Mouse (Mus musculus): ENCODE data around the gene Rps6ka3. TPM values are rescaled to one million over a fixed set of nuclear protein-coding genes. Genes with fewer than 3 reads are reported as not detected.

Rps6ka3 gene
- polyA plus RNA-seq, 1 experiment from 2014 or later, result 9.9 TPM

DNA sequence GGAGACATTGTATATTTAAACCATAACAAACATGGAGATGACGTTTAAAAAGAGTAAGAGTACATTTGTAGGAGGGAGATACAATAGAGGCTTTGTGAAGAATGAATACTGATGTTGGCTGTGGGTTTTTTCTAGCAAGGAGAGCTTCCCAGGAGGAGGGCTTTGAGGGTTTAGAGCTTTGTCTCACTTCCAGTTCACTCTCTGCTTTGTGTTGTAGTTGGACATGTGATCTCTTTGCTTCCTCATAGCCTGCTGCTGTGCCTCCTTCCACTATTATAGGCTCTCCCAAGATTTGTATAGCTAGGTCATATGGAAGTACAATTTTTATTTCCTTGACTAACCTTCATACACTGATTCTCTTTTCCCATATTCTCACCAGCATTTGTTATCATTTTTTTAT lies 27.2 kb downstream of the Rps6ka3 start:
- Histone ChIP-seq H3K4me3 (ENCODE audit: low read depth, low read length) (no peak overlapping the region), H3K27me3 (ENCODE audit: control insufficient read depth, insufficient read depth, low read length) (no peaks in the 10 kb centered on the region), H3K9ac (replicated peaks; ENCODE audit: low read depth, low read length) (no peak overlapping the region), H3K27ac (ENCODE audit: low read length) (no peak overlapping the region), H3K36me3 (ENCODE audit: control insufficient read depth, insufficient read depth, low read length) (no peaks in the 10 kb centered on the region), H3K4me1 (ENCODE audit: control insufficient read depth, insufficient read depth, low read length) (no peaks in the 10 kb centered on the region), H3K4me2 (replicated peaks; ENCODE audit: low read depth, low read length) (no peak overlapping the region), H3K9me3 (ENCODE audit: control insufficient read depth, low read depth, low read length) (no peaks in the 10 kb centered on the region)
- no peak for ATAC-seq (ENCODE audit: insufficient number of reproducible peaks, insufficient read depth, low FRiP score, low read depth)
- 34% methylated on average over 1 of the region's 1 CpGs for WGBS

DNA sequence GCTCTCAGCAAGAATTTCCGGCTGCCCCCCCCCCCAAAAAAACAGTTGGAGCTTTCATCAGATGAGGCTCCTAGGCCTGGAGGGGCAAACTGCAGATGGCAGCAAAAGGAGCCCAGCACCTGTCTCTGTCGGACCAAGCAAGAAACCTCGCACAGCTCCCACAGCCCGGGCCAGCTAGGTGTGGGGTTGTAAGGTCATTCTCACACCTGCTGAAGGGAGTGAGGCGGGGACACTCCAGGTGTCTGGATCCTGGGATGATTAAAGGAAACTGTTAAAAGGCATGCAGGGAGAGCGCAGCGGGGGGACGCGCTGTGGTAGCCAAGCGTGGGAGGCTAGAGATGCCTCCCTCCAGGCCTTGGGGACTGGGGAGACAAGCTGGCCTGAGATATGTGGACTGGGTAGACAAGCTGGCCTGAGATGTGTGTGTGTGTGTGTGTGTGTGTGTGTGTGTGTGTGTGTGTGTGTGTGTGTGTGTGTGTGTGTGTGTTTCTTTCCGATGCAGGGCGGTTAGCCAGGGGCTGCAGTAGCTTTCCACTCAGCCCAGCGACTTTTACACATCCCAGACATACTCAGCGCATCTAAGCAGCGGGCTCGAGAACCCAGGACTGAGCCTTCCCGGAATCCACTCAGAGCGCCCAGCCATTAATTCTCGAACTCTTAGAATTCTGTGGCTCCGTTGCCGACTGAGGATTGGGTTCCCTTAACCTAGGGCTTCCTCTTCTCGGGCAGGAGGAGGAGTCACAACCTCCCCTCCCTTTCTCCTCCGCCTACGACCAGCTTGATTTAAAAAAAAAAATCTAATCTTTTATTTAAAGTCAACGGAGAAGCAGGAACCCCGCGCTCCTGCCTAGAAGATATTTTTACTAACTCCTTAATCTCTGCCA lies 44.1 kb downstream of the Rps6ka3 start:
- no peak for ATAC-seq (ENCODE audit: insufficient number of reproducible peaks, insufficient read depth, low FRiP score, low read depth)
- Histone ChIP-seq H3K36me3 (ENCODE audit: control insufficient read depth, insufficient read depth, low read length) (no peaks in the 10 kb centered on the region), H3K4me2 (replicated peaks; ENCODE audit: low read depth, low read length) (peak overlapping the region; percentile 45), H3K4me3 (ENCODE audit: low read depth, low read length) (peak overlapping the region; percentile 30), H3K9me3 (ENCODE audit: control insufficient read depth, low read depth, low read length) (no peaks in the 10 kb centered on the region), H3K27ac (ENCODE audit: low read length) (peak overlapping the region; percentile 80), H3K27me3 (ENCODE audit: control insufficient read depth, insufficient read depth, low read length) (no peaks in the 10 kb centered on the region), H3K9ac (replicated peaks; ENCODE audit: low read depth, low read length) (no peak overlapping the region), H3K4me1 (ENCODE audit: control insufficient read depth, insufficient read depth, low read length) (no peaks in the 10 kb centered on the region)
- 33% methylated on average over 26 of the region's 27 CpGs for WGBS

DNA sequence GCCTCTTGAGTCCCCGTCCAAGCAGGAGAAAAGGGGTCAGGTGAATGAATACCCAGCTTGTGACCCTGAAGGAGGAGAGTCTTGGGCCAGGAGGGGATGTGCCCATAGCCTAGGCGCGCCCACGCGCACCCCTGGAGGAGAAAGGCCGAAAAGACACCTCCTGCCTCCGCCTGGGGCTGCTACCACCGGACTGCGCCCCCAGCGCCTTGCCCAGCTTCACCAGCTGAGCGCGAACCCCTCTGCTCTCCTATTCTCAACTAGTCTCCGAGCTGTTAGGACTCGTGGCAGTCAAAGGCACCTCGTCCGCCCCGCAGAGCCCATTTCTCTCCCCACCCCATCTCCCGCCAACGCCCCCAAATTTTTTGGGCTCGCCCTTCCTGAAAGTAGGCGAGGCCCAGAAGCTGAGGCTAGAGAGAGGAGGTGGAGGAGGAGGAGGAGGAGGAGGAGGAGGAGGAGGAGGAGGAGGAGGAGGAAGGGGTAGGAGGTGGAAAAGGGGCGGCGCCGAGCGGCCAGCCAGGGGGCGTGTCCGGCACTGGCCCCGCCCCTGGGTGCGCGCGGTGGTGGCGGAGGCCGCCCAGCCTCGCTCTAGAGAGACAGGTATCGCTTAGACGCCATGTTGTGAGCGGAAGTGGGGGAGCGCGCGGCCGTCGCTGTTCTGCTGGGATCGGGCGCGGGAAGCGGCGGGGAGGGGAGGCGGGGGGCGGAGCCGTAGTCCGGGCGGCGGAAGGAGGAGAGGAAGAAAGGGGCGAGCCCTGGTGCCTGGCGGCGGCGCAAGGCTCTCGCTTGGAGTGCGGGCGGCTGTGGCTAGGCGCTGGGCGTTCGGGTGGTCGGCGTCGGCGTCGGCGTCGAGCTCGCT lies 45.2 kb downstream of the Rps6ka3 start:
- peak overlapping the region; percentile 45 for H3K4me2 ChIP-seq (replicated peaks; ENCODE audit: low read depth, low read length)
- H3K36me3 ChIP-seq (ENCODE audit: control insufficient read depth, insufficient read depth, low read length), result no peaks in the 10 kb centered on the region
- H3K9me3 ChIP-seq (ENCODE audit: control insufficient read depth, low read depth, low read length), result no peaks in the 10 kb centered on the region
- H3K4me1 ChIP-seq (ENCODE audit: control insufficient read depth, insufficient read depth, low read length), result no peaks in the 10 kb centered on the region
- no peaks in the 10 kb centered on the region for H3K27me3 ChIP-seq (ENCODE audit: control insufficient read depth, insufficient read depth, low read length)
- peak; percentile 96 for ATAC-seq (ENCODE audit: insufficient number of reproducible peaks, insufficient read depth, low FRiP score, low read depth)
- peak overlapping the region; percentile 82 for H3K27ac ChIP-seq (ENCODE audit: low read length)
- peak overlapping the region; percentile 57 for H3K9ac ChIP-seq (replicated peaks; ENCODE audit: low read depth, low read length)
- 23% methylated on average over 56 of the region's 71 CpGs for WGBS
- peak overlapping the region; percentile 56 for H3K4me3 ChIP-seq (ENCODE audit: low read depth, low read length)

- H3K36me3 ChIP-seq (ENCODE audit: control insufficient read depth, insufficient read depth, low read length), result no peaks in the 10 kb centered on the region
- no peaks in the 10 kb centered on the region for H3K27me3 ChIP-seq (ENCODE audit: control insufficient read depth, insufficient read depth, low read length)
- H3K4me2 ChIP-seq (replicated peaks; ENCODE audit: low read depth, low read length), result peak overlapping the region; percentile 46
- H3K9ac ChIP-seq (replicated peaks; ENCODE audit: low read depth, low read length), result peak overlapping the region; percentile 57
- no peaks in the 10 kb centered on the region for H3K4me1 ChIP-seq (ENCODE audit: control insufficient read depth, insufficient read depth, low read length)
- 13% methylated on average over 48 of the region's 57 CpGs for WGBS
- peak; percentile 25 for ATAC-seq (ENCODE audit: insufficient number of reproducible peaks, insufficient read depth, low FRiP score, low read depth)
- H3K4me3 ChIP-seq (ENCODE audit: low read depth, low read length), result peak overlapping the region; percentile 56
- H3K27ac ChIP-seq (ENCODE audit: low read length), result peak overlapping the region; percentile 82
- H3K9me3 ChIP-seq (ENCODE audit: control insufficient read depth, low read depth, low read length), result no peaks in the 10 kb centered on the region
Measured at GRCm38 (mm10) chrX:159256040-159256852, 46.1 kb downstream of the Rps6ka3 start.

DNA sequence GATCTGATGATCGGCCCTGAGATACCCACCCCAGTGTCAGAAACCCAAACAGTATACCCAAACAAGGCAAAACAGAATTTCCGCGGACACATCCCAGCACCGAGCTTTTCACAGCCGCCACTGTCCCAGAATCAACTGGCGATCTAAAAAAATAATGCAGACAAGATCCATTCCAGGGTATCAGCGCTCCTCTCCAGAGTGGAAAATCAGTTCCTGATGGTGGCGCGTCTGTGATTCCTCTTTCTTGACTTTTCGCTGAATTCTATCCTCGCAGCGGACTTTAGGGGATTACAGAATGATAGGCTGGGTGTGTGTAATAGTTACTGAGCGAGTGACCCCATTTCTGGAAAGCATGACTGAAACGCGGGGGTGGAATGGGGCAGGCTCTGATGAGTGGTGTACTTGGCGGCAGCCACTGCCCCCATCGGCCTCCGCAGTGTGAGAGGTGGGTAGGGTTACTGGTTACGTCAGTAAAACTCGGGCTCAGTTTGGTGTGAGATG lies 46.9 kb downstream of the Rps6ka3 start:
- peak overlapping the region; percentile 56 for H3K4me3 ChIP-seq (ENCODE audit: low read depth, low read length)
- H3K4me1 ChIP-seq (ENCODE audit: control insufficient read depth, insufficient read depth, low read length), result no peaks in the 10 kb centered on the region
- peak overlapping the region; percentile 57 for H3K9ac ChIP-seq (replicated peaks; ENCODE audit: low read depth, low read length)
- no peaks in the 10 kb centered on the region for H3K36me3 ChIP-seq (ENCODE audit: control insufficient read depth, insufficient read depth, low read length)
- peak overlapping the region; percentile 46 for H3K4me2 ChIP-seq (replicated peaks; ENCODE audit: low read depth, low read length)
- peak overlapping the region; percentile 82; the same call in 1 of the 2 replicates for H3K27ac ChIP-seq (ENCODE audit: low read length)
- no peaks in the 10 kb centered on the region for H3K27me3 ChIP-seq (ENCODE audit: control insufficient read depth, insufficient read depth, low read length)
- no peak for ATAC-seq (ENCODE audit: insufficient number of reproducible peaks, insufficient read depth, low FRiP score, low read depth)
- H3K9me3 ChIP-seq (ENCODE audit: control insufficient read depth, low read depth, low read length), result no peaks in the 10 kb centered on the region
- WGBS, result 11% methylated on average over 20 of the region's 20 CpGs

DNA sequence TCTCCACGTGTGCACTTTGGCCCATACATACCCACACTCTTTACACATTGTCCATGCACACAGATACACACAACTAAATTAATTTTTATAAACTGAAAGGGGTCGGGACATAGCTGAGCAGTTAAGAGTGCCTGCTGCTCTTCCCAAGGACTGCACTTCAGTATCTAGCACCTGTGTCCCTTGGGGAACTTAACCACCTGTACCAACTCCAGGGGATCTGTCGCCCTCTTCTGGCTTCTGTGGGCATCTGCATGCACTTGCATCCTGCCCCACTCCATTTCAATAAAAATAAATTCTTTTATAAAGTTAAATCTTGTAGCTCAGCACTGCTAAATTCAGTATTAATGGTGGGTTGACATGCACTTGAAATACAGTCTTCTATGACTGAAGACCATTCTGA lies 54.6 kb downstream of the Rps6ka3 start:
- H3K4me3 ChIP-seq (ENCODE audit: low read depth, low read length), result no peak overlapping the region
- H3K27ac ChIP-seq (ENCODE audit: low read length), result no peak overlapping the region
- H3K4me1 ChIP-seq (ENCODE audit: control insufficient read depth, insufficient read depth, low read length), result no peaks in the 10 kb centered on the region
- 38% methylated on average over 3 of the region's 3 CpGs for WGBS
- H3K4me2 ChIP-seq (replicated peaks; ENCODE audit: low read depth, low read length), result no peak overlapping the region
- H3K9ac ChIP-seq (replicated peaks; ENCODE audit: low read depth, low read length), result no peak overlapping the region
- ATAC-seq (ENCODE audit: insufficient number of reproducible peaks, insufficient read depth, low FRiP score, low read depth), result no peak
- no peaks in the 10 kb centered on the region for H3K36me3 ChIP-seq (ENCODE audit: control insufficient read depth, insufficient read depth, low read length)
- no peaks in the 10 kb centered on the region for H3K9me3 ChIP-seq (ENCODE audit: control insufficient read depth, low read depth, low read length)
- H3K27me3 ChIP-seq (ENCODE audit: control insufficient read depth, insufficient read depth, low read length), result no peaks in the 10 kb centered on the region

- no peak overlapping the region for H3K9ac ChIP-seq (replicated peaks; ENCODE audit: low read depth, low read length)
- H3K4me2 ChIP-seq (replicated peaks; ENCODE audit: low read depth, low read length), result no peak overlapping the region
- H3K9me3 ChIP-seq (ENCODE audit: control insufficient read depth, low read depth, low read length), result no peaks in the 10 kb centered on the region
- H3K4me1 ChIP-seq (ENCODE audit: control insufficient read depth, insufficient read depth, low read length), result no peaks in the 10 kb centered on the region
- no peak overlapping the region for H3K27ac ChIP-seq (ENCODE audit: low read length)
- H3K36me3 ChIP-seq (ENCODE audit: control insufficient read depth, insufficient read depth, low read length), result no peaks in the 10 kb centered on the region
- no peaks in the 10 kb centered on the region for H3K27me3 ChIP-seq (ENCODE audit: control insufficient read depth, insufficient read depth, low read length)
- H3K4me3 ChIP-seq (ENCODE audit: low read depth, low read length), result no peak overlapping the region
- ATAC-seq (ENCODE audit: insufficient number of reproducible peaks, insufficient read depth, low FRiP score, low read depth), result no peak
Measured at GRCm38 (mm10) chrX:159269072-159269471, 59.0 kb downstream of the Rps6ka3 start.

DNA sequence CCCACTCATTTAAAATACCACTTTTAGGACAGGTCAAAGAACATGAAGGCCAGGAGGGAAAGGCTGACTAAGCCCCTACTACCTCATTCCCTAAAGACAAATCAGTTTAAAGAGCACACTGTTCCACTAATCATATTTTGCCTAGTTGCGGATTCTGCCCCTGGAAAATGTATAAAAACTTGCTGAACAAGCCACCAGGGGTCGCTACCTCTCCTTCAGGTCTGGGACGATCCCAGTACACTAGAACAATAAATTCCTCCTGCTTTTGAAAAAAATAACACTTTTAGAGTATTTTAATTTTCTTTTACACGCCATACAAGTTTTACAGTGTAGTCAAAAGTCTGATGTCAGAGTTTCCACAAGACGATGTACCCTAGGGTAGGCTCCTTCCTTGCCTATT lies 76.7 kb downstream of the Rps6ka3 start:
- Histone ChIP-seq H3K4me2 (replicated peaks; ENCODE audit: low read depth, low read length) (no peak overlapping the region), H3K9me3 (ENCODE audit: control insufficient read depth, low read depth, low read length) (no peaks in the 10 kb centered on the region), H3K9ac (replicated peaks; ENCODE audit: low read depth, low read length) (no peak overlapping the region), H3K4me3 (ENCODE audit: low read depth, low read length) (no peak overlapping the region), H3K4me1 (ENCODE audit: control insufficient read depth, insufficient read depth, low read length) (no peaks in the 10 kb centered on the region), H3K27me3 (ENCODE audit: control insufficient read depth, insufficient read depth, low read length) (no peaks in the 10 kb centered on the region), H3K27ac (ENCODE audit: low read length) (no peak overlapping the region), H3K36me3 (ENCODE audit: control insufficient read depth, insufficient read depth, low read length) (no peaks in the 10 kb centered on the region)
- WGBS, result 67% methylated on average over 5 of the region's 5 CpGs
- no peak for ATAC-seq (ENCODE audit: insufficient number of reproducible peaks, insufficient read depth, low FRiP score, low read depth)

Data from stomach, embryonic 14.5 days (tissue).